Mouse (Mus musculus) hindbrain, embryonic 14.5 days (tissue): ENCODE results near the gene Mylk2. TPM values are rescaled to one million over a fixed set of nuclear protein-coding genes. Genes with fewer than 3 reads are reported as not detected.

Source experiments
- microRNA-seq: library from miRNA; unstranded; fragments of <30 nt; microRNA quantifications from one replicate; pipeline ENCODE4, GENCODE M21; 2016
- polyA plus RNA-seq: library from polyadenylated mRNA; unstranded; fragments of >200 nt; fragmentation: Nextera tagmentation; extraction: Ambion mirVana; gene quantifications from 2 replicates; pipeline ENCODE4 v1.2.1, GENCODE M21; 2014

Gene Mylk2
- polyA plus RNA-seq, 1 experiment from 2014 or later = not detected

Small RNA genes within 50 kb of the gene (microRNA-seq; reads per million reads assigned to microRNA genes)
- 0.65 reads per million for gene Mir5622

Other genes starting within 250 kb of the Mylk2 start
- gene H13, start 241.9 kb upstream of the Mylk2 start, polyA plus RNA-seq = 155 and 164 TPM in 2 replicates
- gene Mcts2, start 224.3 kb upstream of the Mylk2 start, polyA plus RNA-seq = 34.0 and 41.9 TPM in 2 replicates
- gene Id1, start 175.1 kb upstream of the Mylk2 start, polyA plus RNA-seq = 56.5 and 68.0 TPM in 2 replicates
- 5.8 TPM in 2 replicates for gene Cox4i2, start 157.2 kb upstream of the Mylk2 start, polyA plus RNA-seq
- 155 and 165 TPM in 2 replicates for gene Bcl2l1, start 79.6 kb upstream of the Mylk2 start, polyA plus RNA-seq
- gene Tpx2, start 63.4 kb upstream of the Mylk2 start, polyA plus RNA-seq = 17.2 and 20.1 TPM in 2 replicates
- gene Foxs1, start 21.9 kb downstream of the Mylk2 start, polyA plus RNA-seq = 3.5 and 4.9 TPM in 2 replicates
- gene Dusp15, start 40.3 kb downstream of the Mylk2 start, polyA plus RNA-seq = 8.8 and 11.0 TPM in 2 replicates
- 8.0 and 11.2 TPM in 2 replicates for gene Ttll9, start 51.1 kb downstream of the Mylk2 start, polyA plus RNA-seq
- 137 and 149 TPM in 2 replicates for gene Pdrg1, start 104.1 kb downstream of the Mylk2 start, polyA plus RNA-seq
- gene Xkr7, start 120.5 kb downstream of the Mylk2 start, polyA plus RNA-seq = 0.84 and 1.8 TPM in 2 replicates
- 1.7 and 2.4 TPM in 2 replicates for gene Ccm2l, start 154.6 kb downstream of the Mylk2 start, polyA plus RNA-seq
- 2.2 and 3.2 TPM in 2 replicates for gene Hck, start 197.1 kb downstream of the Mylk2 start, polyA plus RNA-seq
- 84.0 and 84.3 TPM in 2 replicates for gene Tm9sf4, start 250.0 kb downstream of the Mylk2 start, polyA plus RNA-seq